Mouse (Mus musculus) heart, embryonic 16.5 days (tissue): ENCODE measurements at regions not wholly inside any gene's neighbourhood (a gene's known extent, or its start where the extent isn't known, plus 50 kb on each side); places are given as distances from the start of the nearest gene placed in this dataset.

Source experiments
- ATAC-seq: fragments of 200-750 bp; cut with Nextera tagmentation; replicated peaks from 2 replicates; pipeline ENCODE4 v1.8.0; 2017; ENCODE audit warnings: moderate number of reproducible peaks; ENCODE audit not compliant: insufficient read depth, low FRiP score; ENCODE audit errors: extremely low read depth
- H3K27ac ChIP-seq: fragments of 300-500 bp; sonication (generic); 2 replicates; pipeline ENCODE4 v1.5.1; 2014; ENCODE audit warnings: mild to moderate bottlenecking, low read length, control low read depth, moderate library complexity
- H3K27me3 ChIP-seq: fragments of 300-500 bp; sonication (generic); 2 replicates; pipeline ENCODE4 v1.6.1; 2014; ENCODE audit warnings: low read length, mixed read lengths; ENCODE audit not compliant: control insufficient read depth, insufficient read depth
- H3K36me3 ChIP-seq: fragments of 300-500 bp; sonication (generic); 2 replicates; pipeline ENCODE4 v1.6.1; 2014; ENCODE audit not compliant: control insufficient read depth, insufficient read depth
- H3K4me1 ChIP-seq: fragments of 300-500 bp; sonication (generic); 2 replicates; pipeline ENCODE4 v1.6.1; 2014; ENCODE audit warnings: low read length, mixed read lengths; ENCODE audit not compliant: control insufficient read depth, insufficient read depth
- H3K4me2 ChIP-seq: fragments of 300-500 bp; sonication (generic); 2 replicates; pipeline ENCODE4 v1.6.1; 2014; ENCODE audit warnings: low read depth, mild to moderate bottlenecking, control low read depth, low read length
- H3K4me3 ChIP-seq: fragments of 300-500 bp; sonication (generic); 2 replicates; pipeline ENCODE4 v1.5.1; 2014; ENCODE audit warnings: mild to moderate bottlenecking, control low read depth, low read length
- H3K9ac ChIP-seq: fragments of 300-500 bp; sonication (generic); 2 replicates; pipeline ENCODE4 v1.6.1; 2014; ENCODE audit warnings: low read length, control low read depth
- H3K9me3 ChIP-seq: fragments of 300-500 bp; sonication (generic); replicated peaks from 2 replicates; pipeline ENCODE4 v1.6.1; 2016; ENCODE audit warnings: low read length; ENCODE audit not compliant: control insufficient read depth
- WGBS: fragments of 180-500 bp; shearing (Covaris S2); extraction: QIAGEN DNeasy Blood & Tissue Kit; methylation state at CpG from one replicate; pipeline ENCODE4 v1.1.7; 2014; 5-methylcytosine and 5-hydroxymethylcytosine counted together

- H3K9ac ChIP-seq = no peak overlapping the region
- WGBS = 50% methylated on average over 6 of the region's 6 CpGs
- no peak overlapping the region for H3K4me3 ChIP-seq
- no peaks in the 10 kb centered on the region for H3K36me3 ChIP-seq
- H3K4me2 ChIP-seq = no peak overlapping the region
- H3K4me1 ChIP-seq = no peaks in the 10 kb centered on the region
- no peaks in the 10 kb centered on the region for H3K27me3 ChIP-seq
- H3K9me3 ChIP-seq = no peaks in the 10 kb centered on the region
- ATAC-seq = no peak
- no peak overlapping the region for H3K27ac ChIP-seq
Observed at GRCm38 (mm10) chr12:30510861-30511260, 73.4 kb upstream of the Tmem18 start.

DNA sequence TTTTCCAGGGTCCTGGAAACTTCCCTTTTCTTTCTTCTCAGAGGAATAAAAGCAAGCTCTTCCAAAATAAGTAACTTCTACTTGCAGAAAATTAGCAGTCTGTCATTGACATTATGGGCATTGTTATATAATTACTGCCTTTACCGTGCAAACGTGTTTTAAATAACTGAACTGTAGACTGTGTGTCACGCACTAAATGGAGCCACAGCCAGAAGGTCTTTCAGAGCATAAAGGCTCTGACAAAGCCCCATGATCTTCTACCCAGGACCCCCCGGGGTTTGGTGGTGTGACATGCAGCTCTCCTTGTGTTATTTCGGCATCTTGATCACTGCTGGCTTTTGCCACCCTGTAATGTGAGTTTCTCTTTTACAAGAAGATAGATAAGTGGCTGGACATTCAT is 100.9 kb upstream of the Tmem18 start:
- 84% methylated on average over 5 of the region's 5 CpGs for WGBS
- H3K36me3 ChIP-seq = no peaks in the 10 kb centered on the region
- no peaks in the 10 kb centered on the region for H3K27me3 ChIP-seq
- H3K27ac ChIP-seq = no peak overlapping the region
- no peak overlapping the region for H3K4me2 ChIP-seq
- no peak overlapping the region for H3K9ac ChIP-seq
- no peaks in the 10 kb centered on the region for H3K4me1 ChIP-seq
- H3K9me3 ChIP-seq = no peaks in the 10 kb centered on the region
- H3K4me3 ChIP-seq = no peak overlapping the region
- no peak for ATAC-seq

DNA sequence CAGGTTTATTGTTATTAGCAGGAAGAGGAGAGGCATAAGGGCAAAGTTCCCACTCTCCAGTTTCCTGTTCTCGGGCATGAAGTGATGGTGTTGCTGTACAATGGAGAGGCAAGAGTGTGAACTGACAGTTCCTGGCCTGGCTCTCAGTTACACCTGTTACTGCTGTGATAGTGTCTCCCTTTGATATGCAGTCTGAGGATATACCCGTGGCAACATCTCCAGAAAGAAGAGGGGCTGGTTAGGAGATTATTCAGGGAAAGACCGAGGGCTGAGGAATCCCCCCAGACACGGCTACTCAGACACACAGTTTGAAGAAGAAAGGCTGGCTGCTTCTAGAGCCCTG is 100.3 kb upstream of the Sntg2 start:
- Histone ChIP-seq H3K27ac (no peak overlapping the region), H3K36me3 (no peaks in the 10 kb centered on the region), H3K9me3 (no peaks in the 10 kb centered on the region), H3K4me1 (no peaks in the 10 kb centered on the region), H3K4me3 (no peak overlapping the region), H3K27me3 (no peaks in the 10 kb centered on the region), H3K9ac (no peak overlapping the region), H3K4me2 (no peak overlapping the region)
- WGBS = 38% methylated on average over 4 of the region's 4 CpGs
- ATAC-seq = no peak

DNA sequence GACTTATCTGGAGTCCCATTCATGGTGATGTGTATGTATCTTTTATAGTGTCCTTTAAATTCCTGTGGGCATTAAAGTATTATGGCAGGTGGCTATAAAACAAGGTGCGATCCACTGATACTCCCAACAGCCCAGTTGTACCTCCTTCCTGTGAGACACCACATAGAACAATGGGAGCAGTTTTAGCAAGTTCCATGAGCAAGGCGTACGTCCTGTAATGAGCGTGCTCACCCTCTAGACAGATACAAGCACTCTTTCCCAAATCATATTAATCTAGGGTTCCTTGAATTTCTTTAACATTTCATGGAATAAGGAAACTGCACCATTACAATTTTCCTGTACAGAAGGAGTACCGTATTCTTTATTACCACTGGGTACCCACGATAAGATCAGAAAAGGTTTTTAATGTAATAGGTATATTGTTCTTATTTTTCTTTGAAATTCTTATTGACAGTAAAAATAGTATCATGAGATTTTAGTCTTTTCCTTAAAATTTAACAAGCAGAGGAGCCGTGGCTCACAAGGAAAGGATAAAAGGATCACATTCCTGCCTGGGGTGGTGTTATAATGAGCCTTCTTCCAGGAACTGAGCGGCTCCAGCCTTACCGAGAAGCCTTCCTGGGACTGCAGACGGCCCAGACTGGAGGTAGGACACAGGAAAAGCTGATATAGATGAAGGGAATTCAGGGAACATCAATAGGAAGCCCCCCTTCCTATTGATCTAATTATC is 99.7 kb upstream of the Sntg2 start:
- H3K9me3 ChIP-seq = no peaks in the 10 kb centered on the region
- H3K4me2 ChIP-seq = no peak overlapping the region
- WGBS = 72% methylated on average over 10 of the region's 10 CpGs
- no peak overlapping the region for H3K27ac ChIP-seq
- no peak overlapping the region for H3K4me3 ChIP-seq
- no peaks in the 10 kb centered on the region for H3K36me3 ChIP-seq
- no peaks in the 10 kb centered on the region for H3K4me1 ChIP-seq
- H3K9ac ChIP-seq = no peak overlapping the region
- no peak for ATAC-seq
- no peaks in the 10 kb centered on the region for H3K27me3 ChIP-seq

- 39% methylated on average over 7 of the region's 7 CpGs for WGBS
- Histone ChIP-seq H3K36me3 (no peaks in the 10 kb centered on the region), H3K9ac (no peak overlapping the region), H3K4me2 (no peak overlapping the region), H3K4me3 (no peak overlapping the region), H3K27me3 (no peaks in the 10 kb centered on the region), H3K27ac (no peak overlapping the region), H3K9me3 (no peaks in the 10 kb centered on the region), H3K4me1 (no peaks in the 10 kb centered on the region)
- peak; percentile 70; the same call in 1 of the 2 replicates for ATAC-seq
Observed at GRCm38 (mm10) chr12:30467186-30467585, 94.0 kb upstream of the Sntg2 start.

DNA sequence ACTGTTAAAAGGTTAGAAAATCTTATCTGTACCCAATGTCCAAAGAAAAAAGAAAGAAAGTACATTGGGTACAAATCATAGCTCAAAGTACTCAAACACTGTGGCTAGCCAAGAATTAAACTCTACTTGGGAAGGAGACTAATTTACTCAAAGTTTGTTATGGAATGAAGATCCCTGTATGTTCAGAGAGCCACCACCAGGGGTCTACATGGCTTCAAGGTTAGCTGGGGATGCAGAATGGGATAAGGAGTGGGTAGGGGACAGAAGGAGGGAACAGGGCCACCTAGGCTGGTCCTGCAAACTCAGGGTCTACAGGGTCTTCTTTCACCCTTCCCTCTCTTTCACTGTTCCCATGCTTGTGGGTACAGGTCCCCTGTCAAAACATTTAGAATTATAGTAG is 77.4 kb upstream of the Sntg2 start:
- no peak for ATAC-seq
- Histone ChIP-seq H3K27me3 (no peaks in the 10 kb centered on the region), H3K27ac (no peak overlapping the region), H3K9me3 (no peaks in the 10 kb centered on the region), H3K4me1 (no peaks in the 10 kb centered on the region), H3K4me3 (no peak overlapping the region), H3K4me2 (no peak overlapping the region), H3K36me3 (no peaks in the 10 kb centered on the region), H3K9ac (no peak overlapping the region)

GRCm38 (mm10) chr12:30434892-30435291 is 61.7 kb upstream of the Sntg2 start:
- H3K27ac ChIP-seq = no peak overlapping the region
- H3K9ac ChIP-seq = no peak overlapping the region
- WGBS = 36% methylated on average over 8 of the region's 8 CpGs
- H3K4me2 ChIP-seq = no peak overlapping the region
- no peaks in the 10 kb centered on the region for H3K27me3 ChIP-seq
- ATAC-seq = no peak
- H3K36me3 ChIP-seq = no peaks in the 10 kb centered on the region
- no peaks in the 10 kb centered on the region for H3K4me1 ChIP-seq
- no peaks in the 10 kb centered on the region for H3K9me3 ChIP-seq
- H3K4me3 ChIP-seq = no peak overlapping the region

GRCm38 (mm10) chr12:30432861-30433260 is 59.7 kb upstream of the Sntg2 start:
- H3K36me3 ChIP-seq = no peaks in the 10 kb centered on the region
- 76% methylated on average over 5 of the region's 5 CpGs for WGBS
- no peaks in the 10 kb centered on the region for H3K9me3 ChIP-seq
- H3K27me3 ChIP-seq = no peaks in the 10 kb centered on the region
- H3K4me3 ChIP-seq = no peak overlapping the region
- no peaks in the 10 kb centered on the region for H3K4me1 ChIP-seq
- H3K9ac ChIP-seq = no peak overlapping the region
- H3K27ac ChIP-seq = no peak overlapping the region
- H3K4me2 ChIP-seq = no peak overlapping the region
- no peak for ATAC-seq

DNA sequence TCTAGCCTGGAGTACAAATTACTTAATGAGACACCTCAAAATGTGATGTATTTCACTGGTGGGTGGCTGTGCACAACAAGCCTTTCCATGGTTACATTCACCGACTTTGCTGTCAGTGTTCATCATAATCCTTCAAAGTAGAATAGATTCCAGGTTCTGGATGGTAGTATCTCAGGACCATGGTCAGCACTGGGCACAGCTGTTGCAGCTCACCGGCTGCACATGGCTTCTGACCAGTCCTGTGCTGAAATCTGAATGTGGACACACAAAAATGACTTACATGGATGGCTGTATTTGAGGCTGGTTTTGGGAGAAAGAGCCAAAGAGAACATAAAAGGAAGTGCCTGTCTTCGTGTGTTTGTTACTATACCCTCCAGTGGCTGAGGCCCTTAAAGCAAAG is 57.5 kb upstream of the Sntg2 start:
- H3K9ac ChIP-seq = no peak overlapping the region
- no peaks in the 10 kb centered on the region for H3K4me1 ChIP-seq
- no peak overlapping the region for H3K4me2 ChIP-seq
- H3K27me3 ChIP-seq = no peaks in the 10 kb centered on the region
- H3K4me3 ChIP-seq = no peak overlapping the region
- WGBS = 56% methylated on average over 3 of the region's 3 CpGs
- H3K36me3 ChIP-seq = no peaks in the 10 kb centered on the region
- H3K27ac ChIP-seq = no peak overlapping the region
- no peak for ATAC-seq
- H3K9me3 ChIP-seq = no peaks in the 10 kb centered on the region
